Mouse (Mus musculus) retina, postnatal 7 days (tissue): ENCODE results near the gene Olfr275.
"Not testable (repeated sequence)": the region's sequence is repeated elsewhere in the genome, so short reads cannot be mapped to it uniquely, and the experiment has no call there.

Experiments
- DNase-seq: peaks from one replicate; pipeline ENCODE4 v3.0.0-alpha.2; 2012; ENCODE audit warnings: low read depth, low spot score

Gene Olfr275

GRCm38 (mm10) chr4:52814304-52814703 is at the start of gene Olfr275:
Gene Olfr275, plus strand, starts transcription at chr4:52814604.
- no peak for DNase-seq

DNA sequence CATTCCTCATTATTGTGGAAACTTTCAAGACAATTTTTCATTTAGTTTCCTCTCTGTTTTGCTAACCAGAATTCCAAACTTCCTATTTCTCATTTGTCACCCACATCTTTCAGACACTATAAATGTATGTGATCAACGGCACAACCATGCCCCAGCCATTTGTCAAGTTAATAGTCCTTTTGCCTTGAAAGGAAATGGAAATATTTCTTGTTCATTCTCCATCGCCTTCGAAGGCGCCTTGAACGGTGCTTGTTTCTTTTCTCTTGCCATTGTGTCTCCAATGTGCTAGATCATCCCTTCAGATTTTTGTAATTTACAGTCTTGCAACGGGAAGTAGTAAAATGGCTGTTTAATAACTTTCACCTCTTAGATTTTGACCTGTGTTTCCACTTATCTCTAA is 48.8 kb upstream of the Olfr275 start:
- no peak for DNase-seq

DNA sequence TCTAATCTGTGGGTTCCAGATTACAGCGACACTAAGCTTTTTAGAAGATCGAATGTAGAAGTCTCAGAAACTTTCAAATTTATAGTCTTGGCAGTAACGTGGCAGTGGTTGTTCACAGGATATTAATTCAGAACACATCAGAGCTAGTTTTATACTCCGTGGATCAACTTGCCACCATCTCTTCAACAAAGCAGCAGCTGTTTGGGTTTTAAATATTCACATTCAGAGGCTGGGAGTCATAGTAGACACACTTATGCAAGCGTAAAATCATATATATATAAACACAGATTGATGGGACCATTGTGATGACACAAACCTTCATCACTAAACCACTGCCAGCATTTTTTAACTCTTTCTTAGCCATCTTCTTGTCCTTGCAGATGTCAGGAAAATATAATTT is 42.2 kb upstream of the Olfr275 start:
- no peak for DNase-seq

- DNase-seq, result no peak
These were observed 14.4 kb upstream of the Olfr275 start for GRCm38 (mm10) chr4:52800013-52800412.

- DNase-seq, result no peak
These were observed 2.5 kb upstream of the Olfr275 start for GRCm38 (mm10) chr4:52811871-52812270.

GRCm38 (mm10) chr4:52821375-52821774 is 7.0 kb downstream of the Olfr275 start:
- DNase-seq, result no peak

GRCm38 (mm10) chr4:52845411-52845810 is 31.0 kb downstream of the Olfr275 start:
- DNase-seq, result not testable (repeated sequence)

DNA sequence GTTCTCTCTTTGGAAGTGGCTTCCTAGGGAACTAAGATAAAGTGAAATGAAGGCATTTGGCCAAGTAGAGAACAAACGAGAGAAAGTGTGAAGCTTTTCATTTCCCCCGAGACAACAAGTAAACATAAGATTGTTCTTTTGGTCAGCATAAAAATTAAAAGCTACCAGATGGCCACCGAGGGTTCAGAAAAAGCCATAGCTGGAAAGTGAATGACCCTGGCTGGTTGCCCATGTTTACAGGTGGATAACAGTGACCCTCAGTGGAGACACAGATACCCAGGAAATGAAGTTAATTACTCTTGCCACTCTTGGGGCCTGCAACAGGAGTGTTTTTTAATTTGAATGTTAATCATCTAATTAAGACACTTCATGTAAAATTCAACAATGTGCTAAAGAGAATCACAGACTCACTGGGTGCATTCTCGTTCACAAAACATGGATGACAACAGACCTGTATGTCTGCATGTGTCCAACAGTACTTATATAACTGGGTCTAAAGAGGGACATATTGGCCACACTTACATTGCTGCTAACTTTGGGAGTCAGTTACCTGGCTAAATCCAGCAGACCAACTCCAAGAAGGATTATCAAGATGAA is 34.7 kb downstream of the Olfr275 start:
- no peak for DNase-seq

DNA sequence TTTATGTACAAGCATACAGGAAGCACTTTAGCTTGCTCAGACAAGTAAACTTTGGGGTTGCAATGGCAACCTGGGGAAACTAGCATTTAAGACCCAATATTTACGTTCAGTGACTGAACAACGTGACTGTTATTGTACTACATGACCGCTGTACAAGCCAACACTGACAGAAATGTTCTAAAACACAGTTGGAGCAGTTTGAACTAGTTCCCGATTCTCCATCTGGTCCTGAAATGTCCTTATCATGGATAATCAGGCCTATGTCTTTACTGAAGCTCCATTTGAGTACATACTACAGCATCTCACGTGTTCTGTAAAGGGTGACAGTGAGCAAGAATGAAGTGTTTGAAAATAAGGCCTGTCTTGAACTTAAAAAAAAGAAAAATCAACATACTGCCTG is 35.3 kb downstream of the Olfr275 start:
- no peak for DNase-seq

GRCm38 (mm10) chr4:52859136-52859535 is 44.7 kb downstream of the Olfr275 start, which contains the start of gene Olfr273:
Gene Olfr273, minus strand, starts transcription at chr4:52859236.
- no peak for DNase-seq

DNA sequence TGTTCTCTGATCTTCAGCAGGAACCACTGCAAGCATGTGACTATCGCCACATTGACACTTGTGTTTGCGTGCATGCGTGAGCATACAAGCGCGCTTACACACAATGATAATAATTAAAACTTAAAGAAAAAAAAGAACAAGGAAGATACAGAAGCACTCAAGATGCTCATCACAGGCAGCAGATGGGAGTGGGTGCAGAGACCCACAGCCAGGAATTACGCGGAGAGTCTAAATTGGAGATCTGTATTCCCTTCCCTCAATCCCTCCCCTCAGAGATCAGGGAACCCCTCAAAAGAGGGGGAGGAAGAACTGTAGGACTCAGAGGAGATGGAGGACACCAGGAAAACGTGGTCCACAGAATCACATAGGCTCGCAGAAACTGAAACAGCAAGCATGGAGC is 49.8 kb downstream of the Olfr275 start:
- no peak for DNase-seq
